Mouse (Mus musculus): ENCODE results near the gene Ldhd. TPM values are rescaled to one million over a fixed set of nuclear protein-coding genes. Genes with fewer than 3 reads are reported as not detected.

Ldhd gene
- polyA plus RNA-seq, 1 experiment: 0.43 TPM

DNA sequence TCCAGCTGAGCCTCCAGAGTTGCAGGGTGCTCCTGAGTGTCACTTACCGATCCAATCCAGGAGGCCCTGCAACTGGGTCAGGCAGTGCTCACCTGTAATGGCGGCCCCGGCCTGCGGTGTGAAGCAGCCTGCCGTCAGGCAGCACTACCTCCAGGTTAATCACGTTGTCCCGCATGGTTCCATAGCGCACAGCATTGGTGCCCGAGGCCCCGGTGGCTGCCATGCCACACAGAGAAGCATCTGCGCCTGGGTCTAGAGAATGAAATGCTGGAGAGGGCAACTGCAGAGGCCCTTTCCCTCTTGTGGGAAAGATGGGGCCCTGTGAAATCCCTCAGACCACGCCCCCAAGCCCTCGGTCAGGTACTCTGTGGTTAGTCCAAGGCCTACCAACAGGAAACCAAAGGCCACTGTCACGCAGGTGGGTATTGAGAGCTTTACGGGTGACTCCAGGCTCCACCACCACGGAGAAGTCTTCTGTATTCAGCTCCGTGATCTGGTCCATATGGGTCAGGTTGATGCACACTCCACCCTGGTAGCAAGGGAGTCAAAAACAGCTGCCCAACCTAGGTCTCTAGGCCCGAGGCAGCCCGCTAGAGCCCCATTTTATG lies 1.2 kb downstream of the Ldhd start:
- peaks cover 27% of the 10 kb centered on the region for H3K4me1 ChIP-seq (ENCODE audit: control insufficient read depth, insufficient read depth, low read length)
- H3K4me3 ChIP-seq (ENCODE audit: insufficient read depth, low read length): no peak overlapping the region
- H3K27ac ChIP-seq (ENCODE audit: insufficient read depth, low read depth, low read length): no peak overlapping the region
- TF ChIP-seq CTCF (IDR thresholded peaks at IDR 0.05; ENCODE audit: low read depth, low read length): no peak
- TF ChIP-seq POLR2A (IDR thresholded peaks at IDR 0.05; ENCODE audit: borderline replicate concordance, low read depth, low read length): no peak

GRCm38 (mm10) chr8:111628401-111628800 lies 1.8 kb downstream of the Ldhd start:
- no peak for TF ChIP-seq POLR2A (IDR thresholded peaks at IDR 0.05; ENCODE audit: borderline replicate concordance, low read depth, low read length)
- TF ChIP-seq CTCF (IDR thresholded peaks at IDR 0.05; ENCODE audit: low read depth, low read length): no peak
- no peak overlapping the region for H3K4me3 ChIP-seq (ENCODE audit: insufficient read depth, low read length)
- no peak overlapping the region for H3K27ac ChIP-seq (ENCODE audit: insufficient read depth, low read depth, low read length)
- H3K4me1 ChIP-seq (ENCODE audit: control insufficient read depth, insufficient read depth, low read length): peaks cover 30% of the 10 kb centered on the region

GRCm38 (mm10) chr8:111627923-111628322 lies 2.3 kb downstream of the Ldhd start:
- TF ChIP-seq POLR2A (IDR thresholded peaks at IDR 0.05; ENCODE audit: borderline replicate concordance, low read depth, low read length) (no peak), CTCF (IDR thresholded peaks at IDR 0.05; ENCODE audit: low read depth, low read length) (no peak)
- no peak overlapping the region for H3K4me3 ChIP-seq (ENCODE audit: insufficient read depth, low read length)
- H3K4me1 ChIP-seq (ENCODE audit: control insufficient read depth, insufficient read depth, low read length): peaks cover 34% of the 10 kb centered on the region
- H3K27ac ChIP-seq (ENCODE audit: insufficient read depth, low read depth, low read length): no peak overlapping the region

DNA sequence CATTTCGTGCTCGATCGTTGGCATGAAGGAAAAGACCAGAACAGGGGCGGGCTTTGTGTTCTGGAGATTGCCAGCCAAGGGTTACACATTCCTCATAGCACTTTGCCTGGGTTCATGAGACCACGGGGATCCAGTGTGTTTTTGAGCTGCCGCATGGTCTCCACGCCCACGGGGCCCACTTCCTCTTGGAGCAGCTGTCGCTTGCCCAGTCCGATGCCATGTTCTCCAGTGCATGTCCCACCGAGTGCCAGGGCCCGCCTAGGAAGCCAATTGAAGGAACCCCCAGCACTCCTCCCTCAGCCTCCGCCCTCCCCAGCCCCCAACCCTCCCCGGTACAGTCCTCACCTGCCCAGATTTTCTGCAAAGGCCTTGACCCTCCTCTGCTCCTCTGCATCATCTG lies 3.2 kb downstream of the Ldhd start:
- TF ChIP-seq CTCF (IDR thresholded peaks at IDR 0.05; ENCODE audit: low read depth, low read length) (no peak), POLR2A (IDR thresholded peaks at IDR 0.05; ENCODE audit: borderline replicate concordance, low read depth, low read length) (no peak)
- peaks cover 42% of the 10 kb centered on the region for H3K4me1 ChIP-seq (ENCODE audit: control insufficient read depth, insufficient read depth, low read length)

GRCm38 (mm10) chr8:111626528-111626820 lies 3.7 kb downstream of the Ldhd start:
- no peak for TF ChIP-seq POLR2A (IDR thresholded peaks at IDR 0.05; ENCODE audit: borderline replicate concordance, low read depth, low read length)
- no peak for TF ChIP-seq CTCF (IDR thresholded peaks at IDR 0.05; ENCODE audit: low read depth, low read length)
- H3K4me1 ChIP-seq (ENCODE audit: control insufficient read depth, insufficient read depth, low read length): peaks cover 46% of the 10 kb centered on the region
- H3K4me3 ChIP-seq (ENCODE audit: insufficient read depth, low read length): no peak overlapping the region
- no peak overlapping the region for H3K27ac ChIP-seq (ENCODE audit: insufficient read depth, low read depth, low read length)

More for the DNA sequence above, 3.2 kb downstream of the Ldhd start:
- Histone ChIP-seq H3K27ac (ENCODE audit: insufficient read depth, low read depth, low read length) (no peak overlapping the region), H3K4me3 (ENCODE audit: insufficient read depth, low read length) (no peak overlapping the region)

GRCm38 (mm10) chr8:111625694-111626527 lies 4.3 kb downstream of the Ldhd start:
- Histone ChIP-seq H3K4me1 (ENCODE audit: control insufficient read depth, insufficient read depth, low read length) (peaks cover 51% of the 10 kb centered on the region), H3K27ac (ENCODE audit: insufficient read depth, low read depth, low read length) (no peak overlapping the region), H3K4me3 (ENCODE audit: insufficient read depth, low read length) (no peak overlapping the region)
- peak; percentile 72 for TF ChIP-seq CTCF (IDR thresholded peaks at IDR 0.05; ENCODE audit: low read depth, low read length)
- no peak for TF ChIP-seq POLR2A (IDR thresholded peaks at IDR 0.05; ENCODE audit: borderline replicate concordance, low read depth, low read length)

- Histone ChIP-seq H3K4me3 (ENCODE audit: insufficient read depth, low read length) (no peak overlapping the region), H3K4me1 (ENCODE audit: control insufficient read depth, insufficient read depth, low read length) (peaks cover 58% of the 10 kb centered on the region), H3K27ac (ENCODE audit: insufficient read depth, low read depth, low read length) (peak overlapping the region; percentile 48; the same call in 1 of the 2 replicates)
- TF ChIP-seq POLR2A (IDR thresholded peaks at IDR 0.05; ENCODE audit: borderline replicate concordance, low read depth, low read length) (no peak), CTCF (IDR thresholded peaks at IDR 0.05; ENCODE audit: low read depth, low read length) (no peak)
Measured at GRCm38 (mm10) chr8:111624853-111625221, 5.3 kb downstream of the Ldhd start.

DNA sequence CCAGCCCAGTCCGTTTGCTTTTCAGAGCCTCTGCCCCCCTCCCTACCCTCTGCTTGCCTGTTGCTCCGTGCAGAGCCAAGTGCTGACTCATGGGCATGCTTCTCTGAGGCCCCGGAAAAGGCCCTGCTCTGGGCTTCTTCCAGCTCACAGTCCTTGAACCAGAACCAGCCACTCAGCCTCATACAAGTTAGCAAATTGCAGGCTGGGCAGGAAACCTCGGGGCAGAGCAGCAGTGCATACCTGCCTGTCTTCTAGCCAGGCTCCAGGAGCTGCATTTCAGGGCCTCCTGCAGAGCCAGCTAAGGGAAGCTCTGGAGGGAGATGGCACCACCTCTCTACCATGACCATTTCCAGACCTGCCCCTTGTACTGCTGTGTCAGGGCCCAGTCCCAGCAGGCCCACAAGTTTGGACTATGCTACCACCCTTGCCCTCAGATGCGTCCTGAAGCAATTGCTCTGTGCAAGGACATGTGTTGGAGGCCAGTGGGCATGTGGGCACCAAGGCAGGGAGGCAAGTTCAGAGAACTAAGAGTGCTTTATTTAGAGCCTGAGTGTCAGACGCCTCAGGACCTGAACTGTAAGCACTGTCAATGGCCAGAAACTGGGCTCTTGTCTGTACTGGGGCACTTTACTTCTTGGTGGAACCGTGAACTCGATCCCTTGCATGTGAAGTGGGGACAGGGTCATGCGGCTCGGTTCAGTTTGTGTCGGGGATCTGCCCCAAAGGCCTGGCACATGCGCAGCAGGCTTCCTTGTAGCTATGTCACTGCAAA lies 5.9 kb downstream of the Ldhd start:
- peaks cover 64% of the 10 kb centered on the region for H3K4me1 ChIP-seq (ENCODE audit: control insufficient read depth, insufficient read depth, low read length)
- H3K4me3 ChIP-seq (ENCODE audit: insufficient read depth, low read length): no peak overlapping the region
- H3K27ac ChIP-seq (ENCODE audit: insufficient read depth, low read depth, low read length): peak overlapping the region; percentile 48
- TF ChIP-seq CTCF (IDR thresholded peaks at IDR 0.05; ENCODE audit: low read depth, low read length): no peak
- no peak for TF ChIP-seq POLR2A (IDR thresholded peaks at IDR 0.05; ENCODE audit: borderline replicate concordance, low read depth, low read length)

DNA sequence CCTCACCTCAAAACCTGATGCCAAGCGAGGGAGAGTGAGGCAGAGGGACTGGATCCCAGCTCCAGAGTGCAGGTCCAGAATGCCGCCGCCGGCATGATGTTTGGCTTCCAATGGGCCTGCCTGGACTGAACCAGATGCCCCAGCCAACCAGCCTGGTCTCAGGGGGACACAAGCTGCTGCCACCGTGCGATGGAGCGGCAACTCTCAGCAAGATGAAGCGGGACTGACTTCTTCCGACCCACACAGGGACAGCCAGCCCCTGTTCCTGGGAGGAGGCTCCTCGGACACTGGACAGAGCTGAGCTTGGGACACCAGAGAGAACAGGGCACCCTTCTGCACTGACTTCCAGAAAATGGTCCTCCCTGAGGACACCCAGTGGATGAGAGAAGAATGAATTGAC lies 7.6 kb downstream of the Ldhd start:
- TF ChIP-seq POLR2A (IDR thresholded peaks at IDR 0.05; ENCODE audit: borderline replicate concordance, low read depth, low read length) (no peak), CTCF (IDR thresholded peaks at IDR 0.05; ENCODE audit: low read depth, low read length) (no peak)
- peaks cover 81% of the 10 kb centered on the region for H3K4me1 ChIP-seq (ENCODE audit: control insufficient read depth, insufficient read depth, low read length)
- H3K4me3 ChIP-seq (ENCODE audit: insufficient read depth, low read length): no peak overlapping the region
- H3K27ac ChIP-seq (ENCODE audit: insufficient read depth, low read depth, low read length): no peak overlapping the region

DNA sequence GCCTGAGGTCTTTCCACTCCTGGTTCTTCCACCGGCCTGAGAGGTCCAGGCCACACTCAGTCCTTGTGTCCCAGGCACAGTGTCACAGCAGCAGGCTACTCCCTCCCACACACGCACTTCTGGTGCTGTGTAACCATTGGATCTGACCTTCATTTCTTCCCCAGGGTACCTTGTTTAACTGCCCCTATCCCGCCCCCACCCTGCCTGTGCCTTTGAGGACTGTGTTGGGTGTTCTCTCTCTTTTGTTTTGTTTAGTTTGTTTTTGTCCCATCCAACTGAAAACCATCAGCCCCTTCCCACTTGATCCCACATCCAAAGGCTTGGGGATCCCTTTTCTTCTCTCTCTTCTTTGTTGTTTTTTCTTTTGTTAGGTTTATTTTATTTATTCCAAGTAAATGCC lies 8.1 kb downstream of the Ldhd start:
- TF ChIP-seq CTCF (IDR thresholded peaks at IDR 0.05; ENCODE audit: low read depth, low read length) (no peak), POLR2A (IDR thresholded peaks at IDR 0.05; ENCODE audit: borderline replicate concordance, low read depth, low read length) (no peak)
- Histone ChIP-seq H3K4me3 (ENCODE audit: insufficient read depth, low read length) (no peak overlapping the region), H3K4me1 (ENCODE audit: control insufficient read depth, insufficient read depth, low read length) (peaks cover 85% of the 10 kb centered on the region), H3K27ac (ENCODE audit: insufficient read depth, low read depth, low read length) (0 out of 2 replicates have a peak overlapping the region, but pooled peaks have one; percentile 10)
